In genomic region chr5:150441690-150442089, GRCm38 (mm10) we compare ENCODE assay signal across 9 mouse cellular contexts.
A peak's percentile ranks its signal among the peaks of the same experiment; 100 is the strongest.
DNase-seq lines count a peak whose midpoint lies in the region; ATAC-seq and TF ChIP-seq lines count a peak whose summit lies in the region.
"Had no signal": no experiment of that assay in that cellular context is flagged by ENCODE, and none has a peak within 500 bp of the region (broad histone marks: within the 10 kb centered on the region; RNA-seq: fewer than 3 reads in every experiment).

No protein-coding gene starts in this region.

- no peaks in the 10 kb centered on the region for H3K9me3 ChIP-seq in liver, embryonic 11.5 days (ENCODE audit: control insufficient read depth, low read length)
- H3K9me3 ChIP-seq: embryonic facial prominence, embryonic 13.5 days had no signal

- H3K4me3 ChIP-seq in testis, adult 2 months (ENCODE audit: control insufficient read depth, low read depth, low read length): no peak overlapping the region
- no peak overlapping the region for H3K4me3 ChIP-seq in liver, embryonic 11.5 days (ENCODE audit: low read depth, low read length)
- H3K4me3 ChIP-seq: embryonic facial prominence, embryonic 13.5 days had no signal

- H3K9ac ChIP-seq in liver, embryonic 11.5 days (ENCODE audit: low read depth, low read length): no peak overlapping the region
- H3K9ac ChIP-seq: embryonic facial prominence, embryonic 13.5 days had no signal

- no peaks in the 10 kb centered on the region for H3K36me3 ChIP-seq in testis, adult 2 months (ENCODE audit: control insufficient read depth, insufficient read depth, low read length)
- peaks cover 3% of the 10 kb centered on the region; the same call in 1 of the 2 replicates for H3K36me3 ChIP-seq in liver, embryonic 11.5 days (ENCODE audit: control insufficient read depth, insufficient read depth, low read length)

- H3K27me3 ChIP-seq in testis, adult 2 months (ENCODE audit: control insufficient read depth, insufficient read depth, low read length): no peaks in the 10 kb centered on the region
- no peaks in the 10 kb centered on the region for H3K27me3 ChIP-seq in liver, embryonic 11.5 days (replicated peaks; ENCODE audit: control insufficient read depth, insufficient read depth, low read length)

- no peak overlapping the region for H3K4me2 ChIP-seq in liver, embryonic 11.5 days
- H3K4me2 ChIP-seq: embryonic facial prominence, embryonic 13.5 days had no signal

- ATAC-seq in common myeloid progenitor, adult 5-6 weeks (replicated peaks; ENCODE audit: low read depth, poor library complexity, severe bottlenecking): peak; percentile 81
- no peak for ATAC-seq in liver, embryonic 11.5 days (replicated peaks; ENCODE audit: low FRiP score)

- DNase-seq in heart, postnatal 36 days: peak; percentile 43 to 65
- DNase-seq in heart, postnatal 25 days (ENCODE audit: low spot score): no peak
- DNase-seq in testis, postnatal 14 days (ENCODE audit: low spot score): no peak
- DNase-seq in liver, embryonic 11.5 days (ENCODE audit: low spot score): peak; percentile 50
- DNase-seq in testis, postnatal 10 days (ENCODE audit: low spot score): peak; percentile 66
- no peak for DNase-seq in frontal cortex, postnatal 36 days (ENCODE audit: low spot score in 2 of 2)

- WGBS in liver, embryonic 11.5 days: 40% methylated on average over 7 of the region's 7 CpGs

- H3K4me1 ChIP-seq in testis, adult 2 months (ENCODE audit: control insufficient read depth, insufficient read depth, low read length): peaks cover 2% of the 10 kb centered on the region; the same call in 1 of the 2 replicates
- no peaks in the 10 kb centered on the region for H3K4me1 ChIP-seq in liver, embryonic 11.5 days (replicated peaks; ENCODE audit: control insufficient read depth, insufficient read depth, low read length)

- TF ChIP-seq CTCF in testis, adult 2 months (IDR thresholded peaks at IDR 0.05; ENCODE audit: control insufficient read depth, insufficient read depth, insufficient replicate concordance, low read depth, low read length): peak; percentile 20; the same call in 1 of the 2 replicates

- no peak overlapping the region for H3K27ac ChIP-seq in testis, adult 2 months (ENCODE audit: control insufficient read depth, insufficient read depth, low read depth, low read length)
- H3K27ac ChIP-seq in liver, embryonic 11.5 days (ENCODE audit: low read depth, low read length): no peak overlapping the region
- H3K27ac ChIP-seq: embryonic facial prominence, embryonic 13.5 days had no signal

- intact Hi-C loops in heart, postnatal 36 days (cut with DNase I): loop anchor here (1.0 to 2.0 kb wide), 2 partner anchors 43 to 54 kb away; no protein-coding TSS in a partner anchor
- intact Hi-C loops in heart, postnatal 25 days (cut with DNase I): loop anchor here (2.0 kb wide), 2 partner anchors 43 to 53 kb away; no protein-coding TSS in a partner anchor

- TF ChIP-seq POLR2A in testis, adult 2 months (IDR thresholded peaks at IDR 0.05; ENCODE audit: control insufficient read depth, low read depth, low read length): no peak

Comparison
In these comparisons a context has a peak if more than half of its experiments do, and no peak if none do; other contexts are left out.
1. DNase-seq: peak in heart, postnatal 36 days (2 of 2), liver, embryonic 11.5 days (single experiment) and testis, postnatal 10 days (single experiment); none in heart, postnatal 25 days (single experiment), testis, postnatal 14 days (single experiment) and frontal cortex, postnatal 36 days (0 of 2).